Mouse (Mus musculus): Measurements from ENCODE around the gene Meig1. TPM values are rescaled to one million over a fixed set of nuclear protein-coding genes. Genes with fewer than 3 reads are reported as not detected.

Meig1 gene
- polyA plus RNA-seq (2012; ENCODE audit: low replicate concordance) = not detected in 2 replicates

DNA sequence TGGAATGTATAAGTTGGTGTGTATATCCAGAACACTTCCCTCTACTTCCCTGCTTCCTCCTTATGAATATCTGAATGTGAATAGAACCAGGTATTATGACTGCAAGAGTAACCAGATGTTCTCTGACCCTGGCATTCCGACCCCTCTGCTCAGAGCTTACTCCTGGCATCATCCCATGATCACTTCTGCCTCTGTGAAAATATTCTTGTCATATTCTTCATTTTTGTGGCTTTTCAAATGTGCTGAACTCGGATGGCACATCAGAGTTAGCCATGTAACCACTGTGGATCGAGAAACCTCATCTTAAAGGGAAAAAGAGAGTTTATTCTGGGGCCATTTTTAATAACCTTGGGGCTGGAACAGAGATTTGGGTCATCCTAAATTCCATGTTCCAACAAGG lies at the start of gene Meig1:
Meig1 (minus strand) TSS at position 101 of the 400 bp plus-strand sequence.

DNA sequence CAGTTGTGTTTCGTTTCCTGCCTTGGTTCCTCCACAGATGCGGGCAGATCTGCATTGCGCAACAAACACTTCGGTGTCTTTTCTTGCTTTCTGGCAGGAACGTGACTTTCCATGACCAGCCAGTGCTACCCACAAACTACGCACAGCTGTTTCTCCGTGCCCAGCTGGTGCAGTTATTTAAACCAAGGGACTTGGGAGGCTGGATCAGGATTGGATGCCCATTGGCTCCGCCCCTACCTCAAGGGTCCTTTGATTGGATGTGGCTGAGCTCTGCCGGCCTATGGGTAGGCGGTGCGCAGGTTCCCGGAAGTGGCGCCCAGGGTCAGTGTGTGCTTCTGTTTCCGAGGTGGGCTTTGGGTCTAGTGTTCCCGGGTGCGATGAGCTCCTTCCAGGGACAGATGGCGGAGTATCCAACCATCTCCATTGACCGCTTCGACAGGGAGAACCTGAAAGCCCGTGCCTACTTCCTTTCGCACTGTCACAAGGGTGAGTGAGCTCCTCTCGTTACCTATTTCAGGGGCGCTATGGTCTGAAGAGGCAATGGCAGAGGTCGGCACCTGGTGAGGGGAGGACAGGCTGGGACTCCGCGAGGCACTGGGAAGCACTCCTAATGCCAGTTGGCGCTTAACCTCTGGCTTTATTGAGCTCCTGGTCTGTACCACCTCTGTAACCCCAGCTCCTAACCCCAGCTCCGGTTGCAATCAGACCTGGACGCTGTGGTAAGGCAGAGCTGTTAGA lies 1.6 kb upstream of the Meig1 start, which contains the start of gene Dclre1c:
Dclre1c (plus strand) TSS at position 291 of the 738 bp plus-strand sequence.

GRCm38 (mm10) chr2:3397110-3397509 lies 25.3 kb downstream of the Meig1 start, which contains the start of gene Olah:
Gene Olah (minus strand): TSS chr2:3397210.

Other genes starting within 250 kb of the Meig1 start
- 7.4 and 7.9 TPM in 2 replicates for gene Nmt2, start 138.4 kb downstream of the Meig1 start, polyA plus RNA-seq (2012; ENCODE audit: low replicate concordance)
- 0.31 and 1.8 TPM in 2 replicates for gene Rpp38, start 90.0 kb downstream of the Meig1 start, polyA plus RNA-seq (2012; ENCODE audit: low replicate concordance)
- gene Acbd7, start 86.5 kb downstream of the Meig1 start, polyA plus RNA-seq (2012; ENCODE audit: low replicate concordance) = not detected in 2 replicates
- gene Olah, start 25.4 kb downstream of the Meig1 start, polyA plus RNA-seq (2012; ENCODE audit: low replicate concordance) = not detected in 2 replicates
- gene Dclre1c, start 1.5 kb upstream of the Meig1 start, polyA plus RNA-seq (2012; ENCODE audit: low replicate concordance) = 2.8 and 4.3 TPM in 2 replicates
- gene Suv39h2, start 52.4 kb upstream of the Meig1 start, polyA plus RNA-seq (2012; ENCODE audit: low replicate concordance) = 0.30 and 0.99 TPM in 2 replicates
- 1.4 and 1.5 TPM in 2 replicates for gene Gm45902, start 90.1 kb upstream of the Meig1 start, polyA plus RNA-seq (2012; ENCODE audit: low replicate concordance)
- gene Hspa14, start 90.2 kb upstream of the Meig1 start, polyA plus RNA-seq (2012; ENCODE audit: low replicate concordance) = 3.3 and 8.1 TPM in 2 replicates
- 0.12 and 0.20 TPM in 2 replicates for gene Cdnf, start 90.4 kb upstream of the Meig1 start, polyA plus RNA-seq (2012; ENCODE audit: low replicate concordance)
- gene Fam107b, start 147.8 kb upstream of the Meig1 start, polyA plus RNA-seq (2012; ENCODE audit: low replicate concordance) = 470 and 793 TPM in 2 replicates